Mouse (Mus musculus) embryo, embryonic 9.5 days (tissue): ENCODE results near the gene Pick1.
A peak's percentile ranks its signal among the peaks of the same experiment; 100 is the strongest.

ENCODE experiments used
- DNase-seq: peaks from one replicate; pipeline ENCODE4 v3.0.0-alpha.2; 2017; ENCODE audit errors: extremely low spot score

Gene Pick1

GRCm38 (mm10) chr15:79270317-79271123, 41.5 kb downstream of the Pick1 start:
- peak; percentile 68 for DNase-seq

- peak; percentile 58 for DNase-seq
Observed at GRCm38 (mm10) chr15:79271124-79271746, 42.3 kb downstream of the Pick1 start.

- DNase-seq = no peak
Observed at GRCm38 (mm10) chr15:79273020-79273419, 44.0 kb downstream of the Pick1 start.

GRCm38 (mm10) chr15:79277728-79278127, 48.8 kb downstream of the Pick1 start:
- DNase-seq = no peak

GRCm38 (mm10) chr15:79280209-79280608, 51.2 kb downstream of the Pick1 start:
- DNase-seq = no peak

GRCm38 (mm10) chr15:79280850-79281249, 51.9 kb downstream of the Pick1 start:
- DNase-seq = no peak

GRCm38 (mm10) chr15:79281389-79281788, 52.4 kb downstream of the Pick1 start:
- no peak for DNase-seq

GRCm38 (mm10) chr15:79282434-79282833, 53.5 kb downstream of the Pick1 start:
- no peak for DNase-seq

GRCm38 (mm10) chr15:79283371-79283770, 54.4 kb downstream of the Pick1 start:
- DNase-seq = no peak

GRCm38 (mm10) chr15:79285399-79285798, 56.4 kb downstream of the Pick1 start, which contains the start of gene Baiap2l2:
TSS of gene Baiap2l2 (minus strand) at chr15:79285537.
- DNase-seq = no peak

GRCm38 (mm10) chr15:79286141-79286540, 57.2 kb downstream of the Pick1 start:
- no peak for DNase-seq

GRCm38 (mm10) chr15:79287091-79287490, 58.1 kb downstream of the Pick1 start:
- no peak for DNase-seq

GRCm38 (mm10) chr15:79288387-79288786, 59.4 kb downstream of the Pick1 start:
- no peak for DNase-seq

GRCm38 (mm10) chr15:79289441-79289840, 60.5 kb downstream of the Pick1 start:
- no peak for DNase-seq

- DNase-seq = no peak
Observed at GRCm38 (mm10) chr15:79290340-79290739, 61.4 kb downstream of the Pick1 start.

- no peak for DNase-seq
Observed at GRCm38 (mm10) chr15:79292779-79293178, 63.8 kb downstream of the Pick1 start.

- no peak for DNase-seq
Observed at GRCm38 (mm10) chr15:79298553-79298952, 69.6 kb downstream of the Pick1 start.
